Mouse (Mus musculus) erythroblast, embryonic 14.5 days (primary cell): ENCODE results near the gene Trp53. TPM values are rescaled to one million over a fixed set of nuclear protein-coding genes. Genes with fewer than 3 reads are reported as not detected.

ENCODE experiments used
- H3K27me3 ChIP-seq: 2 replicates; pipeline ENCODE4 v1.6.1; 2012; ENCODE audit warnings: inconsistent platforms; ENCODE audit not compliant: control insufficient read depth
- H3K36me3 ChIP-seq: 2 replicates; pipeline ENCODE4 v1.6.1; 2012; ENCODE audit warnings: mild to moderate bottlenecking, inconsistent platforms; ENCODE audit not compliant: control insufficient read depth
- H3K4me1 ChIP-seq: 2 replicates; pipeline ENCODE4 v1.6.1; 2012; ENCODE audit warnings: inconsistent platforms; ENCODE audit not compliant: control insufficient read depth
- H3K4me3 ChIP-seq: replicated peaks from 2 replicates; pipeline ENCODE3; 2012; ENCODE audit warnings: moderate library complexity, mild to moderate bottlenecking, inconsistent platforms
- H3K9me3 ChIP-seq: 2 replicates; pipeline ENCODE4 v1.6.1; 2012; ENCODE audit warnings: low read length, inconsistent platforms, mixed read lengths; ENCODE audit not compliant: control insufficient read depth
- GATA1 ChIP-seq: IDR thresholded peaks from 2 replicates; pipeline ENCODE4 v1.6.1; 2012; ENCODE audit warnings: low read length, inconsistent platforms, mixed read lengths
- TAL1 ChIP-seq: IDR thresholded peaks from 3 replicates; pipeline ENCODE4 v1.6.1; 2012; ENCODE audit warnings: low read length, inconsistent platforms, mixed read lengths
- polyA plus RNA-seq: library from polyadenylated mRNA; stranded (reverse); fragments of >175 nt; gene quantifications from 2 replicates; pipeline ENCODE4 v1.2.3, GENCODE M21; 2012

Trp53 gene
- polyA plus RNA-seq, 1 experiment = 4.3 TPM

GRCm38 (mm10) chr11:69632284-69633089, 52.3 kb downstream of the Trp53 start, which contains the start of gene Fxr2:
Gene Fxr2 (plus strand): TSS chr11:69632990.
- Histone ChIP-seq H3K4me1 (peaks cover 57% of the 10 kb centered on the region), H3K27me3 (no peaks in the 10 kb centered on the region), H3K36me3 (peaks cover 16% of the 10 kb centered on the region), H3K9me3 (no peaks in the 10 kb centered on the region), H3K4me3 (peak within 1 kb of the TSS; percentile 95)
- TF ChIP-seq GATA1 (no peak), TAL1 (no peak)

- H3K9me3 ChIP-seq = no peaks in the 10 kb centered on the region
- peaks cover 56% of the 10 kb centered on the region for H3K4me1 ChIP-seq
- H3K27me3 ChIP-seq = no peaks in the 10 kb centered on the region
- H3K36me3 ChIP-seq = peaks cover 21% of the 10 kb centered on the region
- TF ChIP-seq GATA1 = no peak
- TF ChIP-seq TAL1 = no peak
- H3K4me3 ChIP-seq = peak overlapping the region; percentile 95
Observed at GRCm38 (mm10) chr11:69633128-69633866, 53.1 kb downstream of the Trp53 start.

- Histone ChIP-seq H3K4me1 (peaks cover 50% of the 10 kb centered on the region), H3K4me3 (no peak overlapping the region), H3K36me3 (peaks cover 38% of the 10 kb centered on the region), H3K27me3 (no peaks in the 10 kb centered on the region), H3K9me3 (no peaks in the 10 kb centered on the region)
- TF ChIP-seq TAL1 = no peak
Observed at GRCm38 (mm10) chr11:69635471-69635870, 55.3 kb downstream of the Trp53 start.

Other genes starting within 250 kb of the Trp53 start
- 0.06 TPM in 1 of 2 replicates, not detected in the other for gene Rnf227, start 239.9 kb upstream of the Trp53 start, polyA plus RNA-seq
- 1.1 and 1.8 TPM in 2 replicates for gene Chd3, start 211.0 kb upstream of the Trp53 start, polyA plus RNA-seq
- 17.5 and 24.2 TPM in 2 replicates for gene Naa38, start 184.9 kb upstream of the Trp53 start, polyA plus RNA-seq
- gene Cyb5d1, start 184.7 kb upstream of the Trp53 start, polyA plus RNA-seq = 0.12 and 0.40 TPM in 2 replicates
- gene Tmem88, start 182.1 kb upstream of the Trp53 start, polyA plus RNA-seq = 0.08 TPM in 1 of 2 replicates, not detected in the other
- 0.51 and 0.65 TPM in 2 replicates for gene Kdm6b, start 166.7 kb upstream of the Trp53 start, polyA plus RNA-seq
- gene Dnah2, start 31.2 kb upstream of the Trp53 start, polyA plus RNA-seq = 0.04 TPM in 1 of 2 replicates, not detected in the other
- gene Efnb3, start 20.2 kb upstream of the Trp53 start, polyA plus RNA-seq = 0.15 and 0.20 TPM in 2 replicates
- gene Wrap53, start 104 bp upstream of the Trp53 start, polyA plus RNA-seq = 3.8 and 7.2 TPM in 2 replicates
- 8.1 and 9.1 TPM in 2 replicates for gene Atp1b2, start 25.6 kb downstream of the Trp53 start, polyA plus RNA-seq
- 0.02 TPM in 1 of 2 replicates, not detected in the other for gene Shbg, start 37.5 kb downstream of the Trp53 start, polyA plus RNA-seq
- not detected in 2 replicates for gene Sat2, start 41.7 kb downstream of the Trp53 start, polyA plus RNA-seq
- 9.7 and 10.3 TPM in 2 replicates for gene Fxr2, start 52.6 kb downstream of the Trp53 start, polyA plus RNA-seq
- gene Sox15, start 75.0 kb downstream of the Trp53 start, polyA plus RNA-seq = not detected in 2 replicates
- gene Mpdu1, start 82.3 kb downstream of the Trp53 start, polyA plus RNA-seq = 3.9 and 4.3 TPM in 2 replicates
- gene Cd68, start 85.8 kb downstream of the Trp53 start, polyA plus RNA-seq = 0.60 and 0.78 TPM in 2 replicates
- gene Eif4a1, start 92.1 kb downstream of the Trp53 start, polyA plus RNA-seq = 27.9 and 30.9 TPM in 2 replicates
- 5.4 and 5.6 TPM in 2 replicates for gene Senp3, start 101.7 kb downstream of the Trp53 start, polyA plus RNA-seq
- not detected in 2 replicates for gene Tnfsf13, start 105.4 kb downstream of the Trp53 start, polyA plus RNA-seq
- gene Tnfsf12, start 115.5 kb downstream of the Trp53 start, polyA plus RNA-seq = 0.02 TPM in 1 of 2 replicates, not detected in the other
- gene Tnfsfm13, start 115.7 kb downstream of the Trp53 start, polyA plus RNA-seq = not detected in 2 replicates
- 14.2 and 14.3 TPM in 2 replicates for gene Polr2a, start 178.3 kb downstream of the Trp53 start, polyA plus RNA-seq
- gene Slc35g3, start 181.6 kb downstream of the Trp53 start, polyA plus RNA-seq = not detected in 2 replicates
- gene Zbtb4, start 185.6 kb downstream of the Trp53 start, polyA plus RNA-seq = 0.07 and 0.33 TPM in 2 replicates
- gene Chrnb1, start 215.6 kb downstream of the Trp53 start, polyA plus RNA-seq = not detected in 2 replicates
- gene Fgf11, start 221.5 kb downstream of the Trp53 start, polyA plus RNA-seq = 0.01 TPM in 1 of 2 replicates, not detected in the other
- 0.05 TPM in 1 of 2 replicates, not detected in the other for gene Tmem102, start 225.3 kb downstream of the Trp53 start, polyA plus RNA-seq
- not detected in 2 replicates for gene Gm39566, start 234.9 kb downstream of the Trp53 start, polyA plus RNA-seq
- gene Spem2, start 238.1 kb downstream of the Trp53 start, polyA plus RNA-seq = not detected in 2 replicates
- not detected in 2 replicates for gene Spem1, start 241.8 kb downstream of the Trp53 start, polyA plus RNA-seq